Mouse (Mus musculus) heart, adult 2 months (tissue): ENCODE measurements around the gene Nipbl.

Experiments used
- CTCF ChIP-seq: fragments of 200-600 bp; IDR thresholded peaks from 2 replicates; pipeline ENCODE4 v1.8.1; 2022; ENCODE audit warnings: antibody characterized with exemption, mild to moderate bottlenecking, moderate library complexity
- POLR2A ChIP-seq: fragments of 200-500 bp; IDR thresholded peaks from 2 replicates; pipeline ENCODE4 v1.6.1; 2011; ENCODE audit warnings: mild to moderate bottlenecking, low read depth, low read length, control low read depth; ENCODE audit not compliant: insufficient read depth

DNA sequence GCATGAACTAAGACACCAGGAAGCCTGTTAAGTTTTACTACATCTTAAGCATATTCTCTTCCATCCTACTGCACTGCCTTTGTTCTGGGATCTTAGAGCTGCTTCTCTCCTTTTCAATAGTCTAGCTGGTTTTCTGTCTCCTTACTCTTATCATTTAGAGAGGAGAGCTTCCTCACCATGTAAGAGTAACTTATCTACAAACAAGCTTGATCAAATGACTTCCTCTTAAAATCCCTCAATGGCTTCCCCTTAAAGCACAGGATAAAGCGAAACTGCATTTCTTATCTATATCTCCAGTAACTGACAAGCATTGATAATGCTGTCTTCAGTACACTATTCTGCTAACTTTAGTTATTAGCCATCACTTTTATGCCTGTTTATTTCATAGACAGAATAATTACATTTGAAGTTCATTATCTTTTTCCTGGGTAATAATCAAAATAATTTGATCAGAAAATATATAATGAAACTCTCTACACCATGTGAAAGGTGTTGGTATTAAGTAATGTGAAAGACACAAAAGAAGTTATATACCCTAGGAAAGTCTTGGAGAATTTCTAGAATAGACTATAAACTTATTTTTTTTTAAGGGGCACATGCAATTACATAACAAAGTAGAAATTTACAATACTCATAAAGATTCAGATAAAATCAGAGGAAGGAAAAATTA, 33.0 kb downstream of the Nipbl start:
- no peak for TF ChIP-seq CTCF
- no peak for TF ChIP-seq POLR2A
